20 mouse cellular contexts compared by ENCODE assay signal in the genomic region with DNA sequence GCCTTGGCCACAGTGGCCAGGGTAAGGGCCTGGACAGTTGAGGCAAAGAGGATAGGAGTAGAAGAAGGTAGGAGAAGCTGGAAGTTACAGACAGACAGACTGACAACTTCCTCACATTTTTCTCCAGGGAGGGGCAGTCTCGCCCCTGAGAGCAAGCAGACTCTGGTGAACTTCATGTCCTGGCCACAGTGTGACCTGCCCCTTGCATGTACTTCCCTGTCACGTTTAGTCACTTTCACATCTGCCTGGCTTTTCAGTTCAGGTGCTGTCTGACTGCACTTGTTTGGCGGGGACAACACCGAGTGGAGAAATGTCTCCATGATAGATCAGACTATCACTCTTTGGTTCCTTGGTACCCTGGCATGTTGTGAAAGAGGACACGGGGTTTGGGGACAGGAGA. TPM values are rescaled to one million over a fixed set of nuclear protein-coding genes. Genes with fewer than 3 reads are reported as not detected.
DNase-seq lines count a peak whose midpoint lies in the region; ATAC-seq and TF ChIP-seq lines count a peak whose summit lies in the region.
"Had no signal": no experiment of that assay in that cellular context is flagged by ENCODE, and none has a peak within 500 bp of the region (broad histone marks: within the 10 kb centered on the region; RNA-seq: fewer than 3 reads in every experiment).

No protein-coding gene starts in this region.

- no peak for DNase-seq in gastrocnemius, adult 2 months
- no peak for DNase-seq in gastrocnemius, adult 18-20 months (ENCODE audit: low spot score)
- no peak for DNase-seq in liver, embryonic 13.5 days
- DNase-seq in liver = no peak
- DNase-seq in brain, adult 2 months (ENCODE audit: low read depth, low spot score) = peak; percentile 42
- DNase-seq in adrenal gland, postnatal 10 days = no peak
- no peak for DNase-seq in testis, postnatal 14 days (ENCODE audit: low spot score)
- DNase-seq: adrenal gland, postnatal 14 days; cerebellum, adult 11-12 months; gastrocnemius, postnatal 14 days; right cerebral cortex, postnatal 14 days; thymus, postnatal 4 days had no signal

- H3K27me3 ChIP-seq in liver, embryonic 13.5 days = no peaks in the 10 kb centered on the region
- H3K27me3 ChIP-seq in megakaryocyte, embryonic 14.5 days (replicated peaks) = peaks cover 59% of the 10 kb centered on the region
- H3K27me3 ChIP-seq: embryonic facial prominence, embryonic 15.5 days; stomach, embryonic 15.5 days had no signal

- peaks cover 7% of the 10 kb centered on the region for H3K4me1 ChIP-seq in liver, embryonic 13.5 days (replicated peaks)
- H3K4me1 ChIP-seq in megakaryocyte, embryonic 14.5 days = peaks cover 20% of the 10 kb centered on the region
- H3K4me1 ChIP-seq: embryonic facial prominence, embryonic 15.5 days; stomach, embryonic 15.5 days had no signal

- no peak overlapping the region for H3K4me2 ChIP-seq in liver, embryonic 13.5 days
- H3K4me2 ChIP-seq: embryonic facial prominence, embryonic 15.5 days; heart, embryonic 12.5 days; midbrain, embryonic 11.5 days; stomach, embryonic 15.5 days had no signal

- H3K27ac ChIP-seq in gastrocnemius, adult 2 months = 0 out of 2 replicates have a peak overlapping the region, but pooled peaks have one; percentile 2
- 0 out of 2 replicates have a peak overlapping the region, but pooled peaks have one; percentile 21 for H3K27ac ChIP-seq in liver, embryonic 13.5 days
- H3K27ac ChIP-seq: embryonic facial prominence, embryonic 15.5 days; hindbrain, embryonic 10.5 days; liver, embryonic 14.5 days; stomach, embryonic 15.5 days had no signal

- 24% methylated on average over 5 of the region's 5 CpGs for WGBS in liver, embryonic 13.5 days (ENCODE audit: insufficient replicate concordance)

- intact Hi-C loops in gastrocnemius, adult 2 months (cut with DNase I) = no loop called here

- TF ChIP-seq CTCF in gastrocnemius, adult 2 months (IDR thresholded peaks at IDR 0.05) = no peak

- H3K9ac ChIP-seq in liver, embryonic 13.5 days = no peak overlapping the region
- H3K9ac ChIP-seq: embryonic facial prominence, embryonic 15.5 days; heart, embryonic 12.5 days; liver, embryonic 14.5 days; stomach, embryonic 15.5 days had no signal

- H3K4me3 ChIP-seq in gastrocnemius, adult 2 months = no peak overlapping the region
- H3K4me3 ChIP-seq in liver, embryonic 13.5 days (replicated peaks) = no peak overlapping the region
- peak overlapping the region; percentile 72 for H3K4me3 ChIP-seq in megakaryocyte, embryonic 14.5 days (replicated peaks)
- H3K4me3 ChIP-seq: embryonic facial prominence, embryonic 15.5 days; heart, embryonic 12.5 days; hindbrain, embryonic 10.5 days; stomach, embryonic 15.5 days had no signal

- ATAC-seq in liver, embryonic 13.5 days (ENCODE audit: low read depth) = no peak
- ATAC-seq: forebrain, embryonic 16.5 days had no signal

- no peaks in the 10 kb centered on the region for H3K9me3 ChIP-seq in liver, embryonic 13.5 days (replicated peaks)
- H3K9me3 ChIP-seq in megakaryocyte, embryonic 14.5 days = no peaks in the 10 kb centered on the region
- H3K9me3 ChIP-seq: embryonic facial prominence, embryonic 15.5 days; heart, embryonic 12.5 days; hindbrain, embryonic 10.5 days; stomach, embryonic 15.5 days had no signal

- no peaks in the 10 kb centered on the region for H3K36me3 ChIP-seq in liver, embryonic 13.5 days
- H3K36me3 ChIP-seq in megakaryocyte, embryonic 14.5 days (replicated peaks; ENCODE audit: low read length) = no peaks in the 10 kb centered on the region
- H3K36me3 ChIP-seq: embryonic facial prominence, embryonic 15.5 days; heart, embryonic 12.5 days; hindbrain, embryonic 10.5 days; stomach, embryonic 15.5 days had no signal

RNA-seq across cellular contexts. Expression of a gene that starts 36.9 kb away (rescaled TPM):
- total RNA-seq in gastrocnemius, adult 2 months (2021) = 1 to 10 TPM; 5.2 to 7.1 TPM
- total RNA-seq in gastrocnemius, adult 18-20 months (2021) = 1 to 10 TPM; 3.6 to 5.0 TPM
- 0.13 and 0.15 TPM in 2 replicates for polyA plus RNA-seq in liver, embryonic 13.5 days (2015; fragmentation: Nextera tagmentation; extraction: Ambion mirVana)
- 4.3 TPM in 1 of 2 replicates, not detected in the other for polyA plus RNA-seq in megakaryocyte, embryonic 14.5 days (2012; ENCODE audit: insufficient read depth, low replicate concordance)
- 10 to 100 TPM; 17.5 to 17.6 TPM for total RNA-seq in adrenal gland, postnatal 10 days (2021)

RNA-seq across cellular contexts. Expression of a gene that starts 47.3 kb away (rescaled TPM):
- total RNA-seq in gastrocnemius, adult 2 months (2021) = 10 to 100 TPM; 47.8 to 69.3 TPM
- 10 to 100 TPM; 42.6 to 56.8 TPM for total RNA-seq in gastrocnemius, adult 18-20 months (2021)
- 0.16 and 0.22 TPM in 2 replicates for polyA plus RNA-seq in liver, embryonic 13.5 days (2015; fragmentation: Nextera tagmentation; extraction: Ambion mirVana)
- 0.04 TPM in 1 of 2 replicates, not detected in the other for polyA plus RNA-seq in megakaryocyte, embryonic 14.5 days (2012; ENCODE audit: insufficient read depth, low replicate concordance)
- total RNA-seq in adrenal gland, postnatal 10 days (2021) = 10 to 100 TPM; 13.9 to 14.6 TPM

RNA-seq across cellular contexts. Expression of a gene that starts 55.9 kb away (rescaled TPM):
- total RNA-seq in gastrocnemius, adult 2 months (2021) = not detected
- not detected for total RNA-seq in gastrocnemius, adult 18-20 months (2021)
- polyA plus RNA-seq in liver, embryonic 13.5 days (2015; fragmentation: Nextera tagmentation; extraction: Ambion mirVana) = not detected in 2 replicates
- not detected in 2 replicates for polyA plus RNA-seq in megakaryocyte, embryonic 14.5 days (2012; ENCODE audit: insufficient read depth, low replicate concordance)
- total RNA-seq in adrenal gland, postnatal 10 days (2021) = not detected
- total RNA-seq: adrenal gland, postnatal 14 days had no signal
- polyA plus RNA-seq: embryonic facial prominence, embryonic 15.5 days; forebrain, embryonic 16.5 days; heart, embryonic 12.5 days; hindbrain, embryonic 10.5 days; liver, embryonic 14.5 days; midbrain, embryonic 11.5 days; stomach, embryonic 15.5 days had no signal
